Mouse (Mus musculus) urinary bladder, postnatal 10 days (tissue): ENCODE results near the gene Tlx2.

Source experiments
- DNase-seq: peaks from one replicate; pipeline ENCODE4 v3.0.0; 2022; ENCODE audit warnings: low spot score

Gene Tlx2

DNA sequence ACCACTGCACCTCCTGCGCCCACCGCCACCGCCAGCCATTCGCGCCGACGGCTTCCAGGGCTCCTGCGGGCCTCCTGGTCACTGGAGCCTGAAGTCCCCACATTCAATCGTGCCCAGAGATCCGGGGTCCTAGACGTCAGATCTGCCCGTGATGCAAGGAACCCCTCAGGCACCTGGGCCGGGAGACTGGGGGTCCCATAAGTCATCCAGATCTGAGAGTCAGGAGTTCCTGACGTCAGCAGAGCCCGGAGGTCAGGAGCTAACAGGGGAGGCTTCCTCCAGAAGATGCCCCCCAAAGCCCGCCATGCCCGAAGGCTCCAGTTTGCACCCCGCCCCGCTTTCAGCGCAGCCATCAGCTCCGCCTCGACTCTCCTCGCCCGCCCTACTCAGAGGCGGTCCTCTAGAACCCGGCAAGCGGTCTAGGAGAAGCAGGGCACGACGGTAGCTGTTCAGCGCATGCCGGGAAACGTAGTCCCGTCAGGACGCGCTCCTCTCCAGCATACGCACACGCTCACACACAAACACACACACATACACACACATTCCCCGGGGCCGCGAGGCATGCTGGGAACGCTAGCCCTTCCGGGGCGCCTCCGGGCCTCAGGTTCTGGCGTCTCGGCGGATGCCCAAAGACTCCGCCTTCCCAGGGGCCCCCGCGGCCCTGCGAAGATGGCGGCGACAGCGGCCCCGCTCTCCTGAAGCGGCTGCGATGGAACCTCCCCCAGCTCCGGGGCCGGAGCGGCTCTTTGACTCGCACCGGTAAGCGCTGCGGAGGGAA is 15.8 kb downstream of the Tlx2 start, which contains the start of gene Aup1:
TSS of gene Aup1 (plus strand) at position 448 of the 778 bp plus-strand sequence.
- peak; percentile 86 for DNase-seq

- DNase-seq: no peak
Measured at GRCm38 (mm10) chr6:83053136-83053960, 16.7 kb downstream of the Tlx2 start.

GRCm38 (mm10) chr6:83049367-83049766 is 20.7 kb downstream of the Tlx2 start:
- DNase-seq: no peak

GRCm38 (mm10) chr6:83044742-83045141 is 25.4 kb downstream of the Tlx2 start:
- no peak for DNase-seq

DNA sequence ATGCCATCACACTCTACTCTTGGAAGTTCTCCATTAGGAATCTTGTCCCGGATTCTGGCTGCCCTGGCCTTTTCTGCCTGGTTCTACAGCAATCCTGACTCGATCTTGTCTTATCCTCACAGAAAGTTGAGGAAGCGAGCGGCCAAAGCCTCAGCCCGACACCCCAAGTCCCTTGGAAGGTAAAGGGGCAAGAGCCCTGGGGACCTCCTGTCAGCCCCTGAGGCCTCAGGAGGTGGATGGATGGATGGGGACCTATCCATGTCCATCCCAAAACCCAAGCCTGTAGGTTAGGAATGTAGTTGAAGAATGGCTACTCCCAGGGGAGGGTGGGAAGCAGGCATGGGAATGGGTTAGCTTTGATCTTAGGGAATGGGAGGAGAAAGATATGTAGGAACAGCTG is 26.1 kb downstream of the Tlx2 start:
- no peak for DNase-seq

DNA sequence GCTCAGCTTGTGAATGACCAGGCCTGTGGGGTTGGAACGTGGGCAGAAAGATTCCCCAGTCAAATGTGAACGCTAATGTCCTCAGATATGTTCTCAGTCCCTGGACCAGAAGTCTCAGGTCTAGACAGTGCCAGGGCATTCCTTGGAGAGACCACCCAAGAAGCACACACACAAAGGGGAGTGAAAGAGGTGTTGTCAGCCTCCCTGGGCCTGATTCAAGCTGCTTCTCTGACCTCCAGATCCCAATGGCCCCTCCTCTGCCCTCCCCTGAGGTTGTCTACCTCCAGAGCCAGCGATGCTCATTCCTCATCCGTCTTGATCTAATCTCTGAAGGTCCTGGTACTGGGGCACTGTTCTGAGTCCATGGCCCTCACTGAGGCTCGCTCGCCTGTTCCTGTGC is 26.5 kb downstream of the Tlx2 start:
- no peak for DNase-seq

- no peak for DNase-seq
Measured at GRCm38 (mm10) chr6:83040601-83041000, 29.5 kb downstream of the Tlx2 start.

DNA sequence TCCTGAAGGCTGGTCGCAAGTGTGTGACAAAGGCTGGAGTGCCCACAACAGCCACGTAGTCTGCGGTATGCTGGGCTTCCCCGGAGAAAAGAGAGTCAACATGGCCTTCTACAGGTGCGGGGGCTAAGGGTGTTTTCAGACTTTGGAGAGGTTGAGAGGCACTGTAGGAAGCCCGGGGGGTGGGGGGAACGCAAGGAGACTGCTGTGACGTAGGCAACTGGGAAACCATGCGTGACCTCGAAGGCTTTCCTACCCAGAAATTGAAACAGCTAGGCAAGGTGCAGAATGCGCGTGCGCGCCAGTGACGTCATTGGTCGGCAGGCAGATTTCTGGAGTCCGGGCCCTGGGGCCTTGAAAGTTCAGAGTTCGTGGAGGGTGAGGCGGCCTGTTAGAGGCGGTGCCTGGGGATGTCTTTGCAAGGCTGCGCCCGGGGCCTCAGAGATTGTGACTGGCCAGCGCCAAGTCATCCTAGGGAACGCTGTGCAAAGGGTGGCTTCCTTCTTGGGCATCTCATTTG is 31.5 kb downstream of the Tlx2 start:
- DNase-seq: peak; percentile 47

- no peak for DNase-seq
Measured at GRCm38 (mm10) chr6:83037188-83037587, 32.9 kb downstream of the Tlx2 start.

DNA sequence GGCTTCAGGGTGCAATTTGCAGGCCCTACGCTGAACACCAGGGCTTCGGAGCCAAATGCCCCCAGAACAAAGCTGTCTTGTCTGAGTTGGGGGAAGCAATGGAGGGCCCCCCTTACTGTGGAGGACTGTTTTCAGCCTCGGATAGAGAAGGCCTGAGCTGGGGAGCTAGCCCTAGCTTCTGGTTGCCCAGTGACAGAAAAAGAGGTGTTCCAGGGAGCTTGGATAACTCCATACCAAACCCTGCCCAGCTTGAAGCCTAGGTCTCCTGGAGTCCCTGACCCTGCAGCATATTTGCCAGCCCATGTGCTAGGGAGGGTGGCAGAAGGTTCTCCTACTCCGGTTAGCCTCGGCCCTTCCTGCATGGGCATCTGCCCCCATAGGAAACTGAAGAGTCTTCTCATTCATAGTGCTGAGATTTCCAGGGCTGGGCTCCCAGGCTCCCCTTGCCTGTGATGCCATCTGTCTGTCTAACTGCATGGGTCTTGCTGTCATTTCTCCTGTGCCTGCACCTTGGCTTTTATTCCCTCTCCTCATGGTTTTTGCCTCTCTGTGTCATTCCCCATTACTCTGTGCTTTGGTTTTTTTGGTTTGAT is 35.5 kb downstream of the Tlx2 start:
- no peak for DNase-seq

DNA sequence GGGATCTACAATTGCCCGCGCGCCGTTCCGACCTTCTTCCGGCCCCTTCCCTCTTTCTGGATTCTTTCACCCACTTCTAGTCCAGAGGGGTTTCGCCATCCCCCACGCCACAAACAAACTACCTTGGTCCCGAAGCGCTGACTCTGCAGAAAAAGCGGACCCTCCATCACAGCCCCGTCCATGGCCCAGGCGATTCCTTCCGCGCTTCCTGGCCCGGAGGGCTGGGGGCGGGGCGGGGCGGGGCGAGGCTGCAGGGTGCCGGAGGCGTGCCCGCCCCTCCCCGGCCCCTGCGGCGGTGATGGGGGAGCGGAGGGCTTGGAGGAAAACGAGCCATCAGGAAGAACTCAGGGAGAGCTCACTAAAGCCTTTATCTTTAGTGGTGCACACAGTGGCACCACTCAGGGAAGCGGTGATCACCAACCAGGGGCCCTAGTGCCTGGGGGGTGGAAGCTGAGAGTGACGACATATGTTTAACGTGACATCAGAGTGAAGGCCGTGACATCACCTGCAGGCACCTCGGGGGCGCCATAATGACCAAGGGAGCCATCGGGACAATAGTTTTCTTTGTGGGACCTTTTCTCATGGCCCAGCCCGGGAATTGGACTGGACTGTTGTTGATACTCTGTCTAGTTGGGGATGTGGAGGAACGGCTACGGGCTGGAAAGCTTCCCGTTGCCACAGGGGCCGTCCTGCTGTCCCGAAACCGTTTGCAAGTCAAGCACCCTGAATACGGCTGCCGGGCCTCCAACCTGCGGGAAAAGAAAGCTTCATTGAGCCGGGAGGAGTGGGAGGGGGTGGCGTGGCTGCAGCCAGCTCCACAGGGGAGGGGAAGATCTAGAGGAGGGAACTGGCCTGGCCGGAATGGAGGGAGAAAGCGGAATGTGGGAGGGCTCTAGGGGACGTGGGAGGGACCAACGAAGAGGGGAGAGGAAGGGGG is 36.6 kb downstream of the Tlx2 start, which contains the start of the genes Dok1 and Loxl3:
TSS of gene Dok1 (minus strand) at position 223 of the 937 bp plus-strand sequence.
TSS of gene Loxl3 (plus strand) at position 925 of the 937 bp plus-strand sequence.
- DNase-seq: no peak

DNA sequence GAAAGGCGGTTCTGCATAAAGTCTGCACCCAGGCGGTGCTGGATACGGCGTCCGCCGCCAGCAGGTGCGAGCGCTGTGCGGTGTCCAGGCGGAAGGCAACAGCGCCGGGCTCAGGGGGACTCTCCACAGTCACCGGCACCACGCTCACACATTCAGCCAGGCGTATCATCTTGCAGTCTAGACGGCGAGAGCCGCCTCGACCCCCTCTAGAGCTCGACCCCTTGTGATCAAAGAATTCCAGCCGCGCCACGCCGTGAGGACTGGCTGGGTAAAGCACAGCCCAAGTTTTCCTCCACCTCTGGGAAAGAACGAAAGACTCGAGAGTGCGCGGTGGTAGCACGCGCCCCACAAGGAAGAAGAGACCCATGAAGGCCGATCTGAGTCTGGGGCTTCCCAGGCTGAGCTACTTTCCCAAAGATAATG is 37.3 kb downstream of the Tlx2 start:
- DNase-seq: no peak

DNA sequence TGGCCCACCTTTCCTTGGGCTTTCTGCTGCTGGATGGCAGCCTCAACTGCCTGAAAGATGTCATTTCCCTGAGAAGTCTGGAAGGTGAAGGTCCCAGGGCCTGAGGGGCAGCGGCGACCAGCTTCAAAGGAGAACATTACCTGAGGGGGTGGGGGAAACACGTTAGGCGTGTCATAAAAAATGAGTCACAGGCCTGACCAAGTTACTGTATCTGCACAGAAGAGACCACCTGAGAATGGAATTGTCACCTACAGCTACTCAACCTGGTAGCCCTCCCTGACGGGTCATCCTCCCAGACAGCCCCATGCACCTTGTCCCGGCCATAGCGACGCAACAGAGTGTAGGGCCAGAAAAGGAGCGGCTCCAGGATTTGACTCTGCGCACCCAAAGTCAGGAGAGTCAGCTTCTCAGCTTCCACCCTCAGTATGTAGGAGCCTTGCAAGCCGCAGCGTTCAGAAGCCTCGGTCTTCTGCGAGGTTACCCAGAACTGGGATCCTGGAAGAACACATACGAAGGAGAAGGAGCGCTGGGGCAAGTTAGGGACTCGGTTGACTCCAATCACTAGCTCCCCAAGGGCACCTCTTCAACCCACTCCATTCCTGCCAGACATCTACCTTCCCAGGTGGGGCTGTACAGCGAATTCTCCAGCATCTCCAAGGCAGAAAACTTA is 38.0 kb downstream of the Tlx2 start:
- no peak for DNase-seq

DNA sequence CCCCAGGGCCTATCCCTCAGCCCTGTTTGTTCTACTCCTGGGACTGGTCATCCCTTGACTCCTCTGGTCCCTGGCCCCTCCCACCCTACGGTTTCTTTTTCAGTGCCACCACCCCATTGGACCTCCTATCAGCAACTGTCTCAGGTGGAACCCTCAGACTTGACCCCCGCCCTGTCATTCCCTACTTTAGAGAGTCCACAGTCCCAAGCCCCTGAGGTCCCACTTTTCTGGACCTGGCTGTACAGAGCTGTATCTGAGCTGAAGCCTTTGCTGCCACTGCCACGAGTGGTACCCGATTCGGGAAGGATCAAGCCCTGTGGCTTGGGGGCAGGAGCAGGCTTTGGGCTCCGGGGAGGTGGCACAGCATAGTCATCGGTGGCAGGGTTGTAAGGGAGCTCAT is 39.0 kb downstream of the Tlx2 start:
- DNase-seq: no peak

DNA sequence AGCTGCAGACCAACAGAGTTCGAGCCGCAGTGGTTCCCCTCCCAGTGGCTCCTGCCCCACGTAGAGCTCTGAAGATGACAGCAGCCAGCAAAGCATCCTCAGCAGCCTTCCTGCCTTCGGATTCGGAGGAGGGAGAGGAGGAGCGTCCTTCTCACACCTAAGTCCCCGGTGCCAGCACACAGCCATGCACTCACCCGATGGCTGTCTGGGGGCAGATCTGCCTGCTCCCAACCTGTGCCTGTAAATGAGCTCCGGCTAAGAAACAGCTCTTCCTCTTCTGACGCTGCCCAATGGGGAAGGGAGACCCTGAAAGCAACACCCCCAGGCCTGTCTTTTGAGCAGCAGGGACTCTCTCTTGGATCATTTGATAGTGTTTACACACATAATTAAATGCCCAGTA is 40.3 kb downstream of the Tlx2 start:
- DNase-seq: no peak

DNA sequence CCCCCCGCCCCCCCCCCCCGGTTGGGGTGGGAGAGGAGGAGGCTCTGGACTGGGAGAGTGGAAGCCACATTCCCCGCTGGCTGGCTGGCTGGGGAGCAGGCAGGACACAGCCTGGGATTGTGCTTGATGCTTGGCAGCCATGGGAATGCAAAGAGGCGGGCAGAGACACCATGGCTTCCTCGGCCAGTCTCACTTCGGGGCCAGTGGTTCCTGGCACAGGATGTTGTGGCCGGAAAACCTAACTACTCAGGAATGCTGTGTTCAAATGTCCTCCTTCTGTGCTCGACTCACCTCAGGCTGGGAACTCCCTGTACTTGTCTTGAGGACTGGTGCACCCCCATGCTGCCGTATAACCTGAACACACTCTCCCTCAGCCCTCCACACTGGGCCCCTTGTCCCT is 42.4 kb downstream of the Tlx2 start:
- DNase-seq: no peak

DNA sequence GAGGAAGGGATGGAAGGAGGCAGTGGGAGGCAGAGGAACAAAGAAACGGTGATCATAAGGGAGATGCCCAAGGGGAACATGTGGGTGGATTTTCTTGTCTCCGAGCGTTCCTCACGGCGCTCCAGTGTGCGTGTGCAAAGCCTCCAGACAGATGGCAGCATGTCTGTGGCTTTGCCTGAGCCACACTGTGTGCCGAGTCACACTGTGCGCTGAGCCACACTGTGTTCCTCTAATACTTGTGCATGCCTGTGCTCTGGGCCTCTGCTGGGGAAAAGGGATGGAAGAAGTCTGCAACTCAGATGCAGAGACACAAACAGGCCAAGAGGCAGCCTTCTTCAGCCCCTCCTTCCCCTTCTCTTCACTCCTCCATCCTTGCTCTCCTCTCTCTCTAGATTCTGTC is 42.8 kb downstream of the Tlx2 start:
- no peak for DNase-seq

DNA sequence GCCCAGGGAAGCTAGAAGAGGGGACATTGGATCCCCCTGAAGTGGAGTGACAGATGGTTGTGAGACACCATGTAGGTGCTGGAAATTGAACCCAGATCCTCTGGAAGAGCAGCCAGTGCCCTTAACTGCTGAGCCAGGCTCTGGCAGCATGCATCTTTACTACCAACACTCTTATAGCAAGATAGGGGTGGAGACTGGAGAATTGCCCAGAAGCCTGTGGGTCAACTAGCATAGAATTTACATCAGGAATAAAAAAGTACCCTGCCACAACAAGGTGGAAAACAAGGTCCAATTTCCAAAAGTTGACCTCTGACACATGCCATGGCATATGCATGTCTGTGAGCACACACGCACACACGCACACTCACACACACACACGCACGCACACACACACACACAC is 44.9 kb downstream of the Tlx2 start:
- DNase-seq: no peak

GRCm38 (mm10) chr6:83024421-83024820 is 45.7 kb downstream of the Tlx2 start:
- no peak for DNase-seq

DNA sequence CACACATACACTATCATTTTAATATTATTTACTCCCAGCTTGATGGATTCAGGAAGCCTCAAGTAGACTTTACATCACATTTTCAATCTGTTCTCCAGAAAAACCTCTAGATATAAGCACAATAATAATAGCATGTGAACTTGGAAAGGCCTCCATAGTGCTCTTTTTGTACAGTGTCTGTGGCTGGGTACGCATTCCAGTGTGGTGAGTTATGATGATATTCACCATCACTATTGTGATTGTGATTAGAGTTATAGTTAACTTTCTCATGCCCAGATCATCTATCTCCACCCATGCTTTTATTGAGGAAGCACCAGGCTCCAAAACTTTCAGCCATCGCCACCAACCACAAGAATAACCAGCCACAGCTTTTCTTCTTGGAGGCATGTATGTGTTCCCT is 46.3 kb downstream of the Tlx2 start:
- no peak for DNase-seq

GRCm38 (mm10) chr6:83023008-83023407 is 47.1 kb downstream of the Tlx2 start:
- DNase-seq: no peak
